Mouse (Mus musculus): ENCODE data around the gene Morf4l1.

GRCm38 (mm10) chr9:90162926-90163748 lies 48.6 kb upstream of the Morf4l1 start, which contains the start of gene Adamts7:
- no peak for TF ChIP-seq POLR2A (IDR thresholded peaks at IDR 0.05; ENCODE audit: control insufficient read depth, low read depth, low read length)
- no peak for TF ChIP-seq CTCF (IDR thresholded peaks at IDR 0.05; ENCODE audit: control insufficient read depth, insufficient read depth, insufficient replicate concordance, low read depth, low read length)
